Mouse (Mus musculus) limb, embryonic 11.5 days (tissue): ENCODE results near the gene Mpzl1. TPM values are rescaled to one million over a fixed set of nuclear protein-coding genes. Genes with fewer than 3 reads are reported as not detected.

Source experiments
- ATAC-seq: fragments of 200-750 bp; cut with Nextera tagmentation; 2 replicates; pipeline ENCODE4 v1.8.0; 2017; ENCODE audit warnings: low read depth; ENCODE audit not compliant: insufficient number of reproducible peaks, low FRiP score, low TSS enrichment
- DNase-seq: peaks from one replicate; pipeline ENCODE4 v3.0.0-alpha.2; 2015; ENCODE audit warnings: low spot score
- H3K27ac ChIP-seq: fragments of 300-500 bp; sonication (generic); replicated peaks from 2 replicates; pipeline ENCODE4 v1.5.1; 2014; ENCODE audit warnings: low read depth, mild to moderate bottlenecking, low read length
- H3K27me3 ChIP-seq: fragments of 300-500 bp; sonication (generic); 2 replicates; pipeline ENCODE4 v1.6.1; 2014; ENCODE audit warnings: mild to moderate bottlenecking, low read length, mixed read lengths; ENCODE audit not compliant: control insufficient read depth, insufficient read depth
- H3K36me3 ChIP-seq: fragments of 300-500 bp; sonication (generic); 2 replicates; pipeline ENCODE4 v1.6.1; 2014; ENCODE audit warnings: mild to moderate bottlenecking, low read length, moderate library complexity, mixed read lengths; ENCODE audit not compliant: control insufficient read depth, insufficient read depth
- H3K4me1 ChIP-seq: fragments of 300-500 bp; sonication (generic); 2 replicates; pipeline ENCODE4 v1.6.1; 2014; ENCODE audit warnings: low read length, mixed read lengths; ENCODE audit not compliant: control insufficient read depth, insufficient read depth
- H3K4me2 ChIP-seq: fragments of 300-500 bp; sonication (generic); 2 replicates; pipeline ENCODE4 v1.6.1; 2014; ENCODE audit warnings: low read depth, mild to moderate bottlenecking, moderate library complexity; ENCODE audit not compliant: severe bottlenecking
- H3K4me3 ChIP-seq: fragments of 300-500 bp; sonication (generic); 2 replicates; pipeline ENCODE4 v1.5.1; 2014; ENCODE audit warnings: low read depth, low read length
- H3K9ac ChIP-seq: fragments of 300-500 bp; sonication (generic); 2 replicates; pipeline ENCODE4 v1.6.1; 2014; ENCODE audit warnings: mild to moderate bottlenecking, low read length
- H3K9me3 ChIP-seq: fragments of 300-500 bp; sonication (generic); 2 replicates; pipeline ENCODE4 v1.6.1; 2016; ENCODE audit warnings: low read length; ENCODE audit not compliant: control insufficient read depth
- WGBS: fragments of 180-500 bp; shearing (Covaris S2); extraction: QIAGEN DNeasy Blood & Tissue Kit; methylation state at CpG from one replicate; pipeline ENCODE4 v1.1.7; 2014; 5-methylcytosine and 5-hydroxymethylcytosine counted together
- polyA plus RNA-seq: library from polyadenylated mRNA; unstranded; fragments of >200 nt; fragmentation: Nextera tagmentation; extraction: Ambion mirVana; gene quantifications from 2 replicates; pipeline ENCODE4 v1.2.1, GENCODE M21; 2014

Gene Mpzl1
- polyA plus RNA-seq, 1 experiment from 2014 or later = 167 TPM

DNA sequence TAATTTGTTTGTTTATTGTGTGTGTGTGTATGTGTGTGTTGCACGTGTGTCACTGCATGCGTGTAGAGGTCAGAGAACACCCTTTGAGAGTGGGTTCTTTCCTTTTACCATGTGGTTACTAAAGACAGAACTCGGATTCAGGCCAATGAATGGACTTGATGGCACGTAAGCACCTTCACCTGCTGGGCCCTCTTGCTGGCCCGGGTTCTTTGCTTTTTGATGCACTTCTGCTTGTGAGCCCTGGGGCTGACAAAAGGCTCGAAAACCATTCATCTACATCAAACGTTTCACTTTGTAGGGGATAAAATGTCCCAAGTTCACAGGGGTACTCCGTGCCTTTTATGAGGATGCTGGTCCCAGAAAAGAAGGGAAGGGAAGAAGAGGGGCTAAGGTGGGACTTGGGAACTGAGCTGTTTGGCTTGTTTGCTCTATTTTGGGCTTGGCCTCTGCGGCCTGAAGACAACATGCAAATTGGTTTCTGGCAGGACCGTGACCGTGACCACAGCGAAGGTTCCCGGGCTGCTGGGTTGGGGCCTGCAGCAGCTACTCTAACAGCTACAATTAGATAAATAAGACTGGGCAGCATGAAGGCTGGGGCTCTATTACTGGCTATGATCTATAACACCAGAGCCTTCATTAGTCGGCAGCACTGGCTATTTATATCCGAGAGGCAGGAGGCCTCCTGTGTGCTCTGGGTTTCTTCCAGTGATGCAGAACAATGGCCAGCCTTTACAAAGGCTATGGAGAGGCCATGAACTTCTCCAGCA lies 28.3 kb upstream of the Mpzl1 start:
- H3K27ac ChIP-seq = no peak overlapping the region; the same call in 1 of the 2 replicates
- peaks cover 5% of the 10 kb centered on the region; the same call in 1 of the 2 replicates for H3K4me1 ChIP-seq
- no peak overlapping the region for H3K4me3 ChIP-seq
- no peak overlapping the region for H3K9ac ChIP-seq
- 56% methylated on average over 15 of the region's 15 CpGs for WGBS
- no peak for ATAC-seq
- H3K4me2 ChIP-seq = no peak overlapping the region
- no peaks in the 10 kb centered on the region for H3K27me3 ChIP-seq
- no peaks in the 10 kb centered on the region for H3K36me3 ChIP-seq
- no peaks in the 10 kb centered on the region for H3K9me3 ChIP-seq
- no peak for DNase-seq

DNA sequence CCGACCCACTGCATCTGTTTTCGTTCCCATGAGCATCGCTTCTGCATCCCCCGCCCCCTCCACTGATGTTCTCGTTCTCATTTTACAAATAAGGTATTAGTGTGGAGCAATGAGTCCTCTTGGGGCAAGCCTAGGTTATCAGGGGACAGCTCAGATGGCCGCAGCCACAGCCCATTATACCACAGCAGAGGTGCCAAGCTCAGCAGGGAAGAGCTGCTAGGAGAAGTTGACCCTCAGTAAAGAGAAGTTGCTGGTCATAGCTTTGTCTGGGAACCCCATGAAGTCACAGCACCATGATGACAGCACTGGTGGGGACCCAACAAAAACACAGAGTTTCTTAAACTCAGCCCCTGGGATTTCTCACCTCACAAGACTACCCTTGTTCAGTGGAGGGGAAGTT lies 27.4 kb upstream of the Mpzl1 start:
- H3K36me3 ChIP-seq = no peaks in the 10 kb centered on the region
- no peak overlapping the region for H3K4me3 ChIP-seq
- ATAC-seq = no peak
- peaks cover 5% of the 10 kb centered on the region; the same call in 1 of the 2 replicates for H3K4me1 ChIP-seq
- H3K27ac ChIP-seq = no peak overlapping the region
- no peaks in the 10 kb centered on the region for H3K9me3 ChIP-seq
- no peak for DNase-seq
- no peak overlapping the region for H3K4me2 ChIP-seq
- WGBS = 72% methylated on average over 6 of the region's 6 CpGs
- H3K9ac ChIP-seq = no peak overlapping the region
- no peaks in the 10 kb centered on the region for H3K27me3 ChIP-seq

DNA sequence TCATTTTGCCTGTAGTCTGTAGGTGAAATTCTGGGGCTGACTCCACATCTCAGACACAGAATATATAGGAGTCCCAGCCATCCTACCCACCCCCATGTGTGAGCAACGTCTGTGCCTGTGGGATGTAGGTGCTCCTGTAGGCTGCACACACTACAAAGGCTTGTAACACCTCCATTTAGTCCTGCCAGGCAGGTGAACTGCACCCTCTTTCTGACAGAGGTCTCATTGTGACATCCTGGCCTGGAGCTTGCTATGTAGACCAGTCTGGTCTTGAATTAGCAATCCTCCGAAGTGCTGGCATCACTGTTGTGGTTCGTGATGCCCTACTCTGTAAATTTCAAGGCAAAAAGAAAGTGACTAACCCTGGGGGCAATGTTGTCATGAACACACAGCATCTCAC lies 26.9 kb upstream of the Mpzl1 start:
- Histone ChIP-seq H3K27ac (no peak overlapping the region), H3K9ac (no peak overlapping the region), H3K4me2 (no peak overlapping the region), H3K4me3 (no peak overlapping the region), H3K27me3 (no peaks in the 10 kb centered on the region), H3K4me1 (peaks cover 5% of the 10 kb centered on the region; the same call in 1 of the 2 replicates), H3K9me3 (no peaks in the 10 kb centered on the region), H3K36me3 (no peaks in the 10 kb centered on the region)
- DNase-seq (no peak), ATAC-seq (no peak)
- WGBS = 58% methylated on average over 3 of the region's 3 CpGs

DNA sequence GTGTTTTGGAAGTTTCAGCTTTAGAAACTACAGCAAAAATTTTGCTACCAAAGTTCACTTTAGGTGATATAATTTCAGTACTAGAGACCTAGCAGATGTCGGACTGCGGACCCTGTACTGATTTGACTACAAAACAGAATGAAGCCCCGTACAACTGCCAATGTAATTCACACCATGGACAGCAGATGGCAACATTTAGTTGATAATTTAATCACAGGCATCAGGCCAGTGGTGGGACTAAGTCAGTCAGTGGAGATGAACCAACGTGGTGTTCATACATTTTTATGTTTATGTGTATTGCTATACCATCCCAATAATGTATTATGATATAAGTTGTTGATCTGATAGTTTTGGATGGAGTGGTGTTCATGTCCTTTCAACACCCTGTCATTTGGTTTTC lies 26.4 kb upstream of the Mpzl1 start:
- no peaks in the 10 kb centered on the region for H3K27me3 ChIP-seq
- H3K9me3 ChIP-seq = no peaks in the 10 kb centered on the region
- H3K36me3 ChIP-seq = no peaks in the 10 kb centered on the region
- ATAC-seq (no peak), DNase-seq (peak; percentile 78)
- H3K27ac ChIP-seq = no peak overlapping the region
- H3K4me3 ChIP-seq = no peak overlapping the region
- H3K4me2 ChIP-seq = no peak overlapping the region
- no peak overlapping the region for H3K9ac ChIP-seq
- H3K4me1 ChIP-seq = peaks cover 5% of the 10 kb centered on the region; the same call in 1 of the 2 replicates
- WGBS = 25% methylated on average over 4 of the region's 4 CpGs

DNA sequence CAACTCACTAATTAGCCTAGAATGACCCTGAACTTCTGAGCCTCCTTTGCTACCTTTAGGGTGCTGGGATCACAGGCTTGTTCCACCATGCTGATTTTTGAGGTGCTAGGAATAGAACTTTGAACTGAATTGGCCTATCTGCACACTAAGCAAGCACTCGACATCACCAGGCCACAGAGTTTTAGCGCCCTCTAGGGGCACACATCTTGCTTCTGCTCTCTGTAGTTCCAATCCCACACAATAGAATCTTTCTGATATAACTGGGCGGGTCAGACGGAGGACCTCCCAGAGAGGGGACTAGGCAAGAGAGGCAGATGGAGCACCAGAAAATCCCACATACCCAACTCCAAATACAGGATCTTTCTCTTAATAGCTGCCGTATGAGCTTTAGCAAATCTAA lies 24.3 kb upstream of the Mpzl1 start:
- Histone ChIP-seq H3K4me2 (no peak overlapping the region), H3K27me3 (no peaks in the 10 kb centered on the region), H3K9ac (no peak overlapping the region), H3K4me1 (peaks cover 5% of the 10 kb centered on the region; the same call in 1 of the 2 replicates), H3K36me3 (no peaks in the 10 kb centered on the region; the same call in 1 of the 2 replicates), H3K27ac (no peak overlapping the region), H3K9me3 (no peaks in the 10 kb centered on the region), H3K4me3 (no peak overlapping the region)
- ATAC-seq (0 out of 2 replicates have a peak, but pooled peaks have one; percentile 41), DNase-seq (peak; percentile 79)
- WGBS = 43% methylated on average over 5 of the region's 5 CpGs

DNA sequence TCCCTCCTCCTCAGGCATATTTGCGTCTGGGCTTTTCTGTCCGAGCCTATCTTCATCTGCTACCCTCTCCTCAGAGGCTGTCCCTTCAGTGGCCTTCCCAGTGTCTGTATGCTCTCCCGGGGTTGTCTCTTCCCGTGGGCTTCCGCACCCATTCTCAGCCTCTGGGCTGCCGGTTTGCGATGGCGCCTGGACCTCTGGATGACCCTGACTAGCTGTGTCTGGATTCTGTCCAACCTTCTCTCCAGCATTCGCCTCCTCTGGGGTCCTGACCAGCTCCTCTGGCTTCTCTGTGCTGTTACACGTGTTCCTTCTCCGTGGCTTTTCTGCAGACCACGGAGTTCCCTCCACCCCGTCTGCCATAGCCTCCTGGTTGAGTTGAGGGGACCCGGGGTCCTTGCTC lies 21.1 kb upstream of the Mpzl1 start:
- WGBS = 84% methylated on average over 14 of the region's 14 CpGs
- H3K9ac ChIP-seq = no peak overlapping the region
- H3K4me3 ChIP-seq = no peak overlapping the region
- no peaks in the 10 kb centered on the region; the same call in 1 of the 2 replicates for H3K36me3 ChIP-seq
- DNase-seq (no peak), ATAC-seq (no peak)
- H3K4me2 ChIP-seq = no peak overlapping the region
- no peak overlapping the region for H3K27ac ChIP-seq
- no peaks in the 10 kb centered on the region for H3K4me1 ChIP-seq
- H3K27me3 ChIP-seq = no peaks in the 10 kb centered on the region
- no peaks in the 10 kb centered on the region for H3K9me3 ChIP-seq

DNA sequence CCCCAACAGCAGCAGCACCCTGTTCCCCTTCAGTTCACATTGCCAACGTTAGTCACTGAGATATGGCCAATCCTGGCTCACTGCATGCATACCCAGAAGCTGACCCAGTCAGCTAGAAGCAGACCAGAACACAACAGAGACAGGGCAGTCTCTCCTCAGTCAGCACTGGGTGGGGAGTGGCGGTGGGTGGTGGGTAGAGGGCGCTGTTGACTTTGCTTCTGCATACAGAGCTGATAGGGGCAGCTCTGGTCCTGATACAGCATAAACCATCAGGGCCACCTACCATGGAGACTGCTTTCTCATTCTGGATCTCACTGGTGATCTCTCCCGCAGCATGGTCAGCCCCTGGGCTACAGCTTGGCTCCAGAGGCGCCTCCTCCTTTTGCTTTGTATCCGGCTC lies 20.7 kb upstream of the Mpzl1 start:
- no peak for DNase-seq
- Histone ChIP-seq H3K27ac (no peak overlapping the region), H3K9me3 (no peaks in the 10 kb centered on the region), H3K9ac (no peak overlapping the region), H3K4me1 (no peaks in the 10 kb centered on the region), H3K27me3 (no peaks in the 10 kb centered on the region), H3K4me2 (no peak overlapping the region), H3K36me3 (no peaks in the 10 kb centered on the region; the same call in 1 of the 2 replicates), H3K4me3 (no peak overlapping the region)
- 74% methylated on average over 6 of the region's 6 CpGs for WGBS
- no peak for ATAC-seq

DNA sequence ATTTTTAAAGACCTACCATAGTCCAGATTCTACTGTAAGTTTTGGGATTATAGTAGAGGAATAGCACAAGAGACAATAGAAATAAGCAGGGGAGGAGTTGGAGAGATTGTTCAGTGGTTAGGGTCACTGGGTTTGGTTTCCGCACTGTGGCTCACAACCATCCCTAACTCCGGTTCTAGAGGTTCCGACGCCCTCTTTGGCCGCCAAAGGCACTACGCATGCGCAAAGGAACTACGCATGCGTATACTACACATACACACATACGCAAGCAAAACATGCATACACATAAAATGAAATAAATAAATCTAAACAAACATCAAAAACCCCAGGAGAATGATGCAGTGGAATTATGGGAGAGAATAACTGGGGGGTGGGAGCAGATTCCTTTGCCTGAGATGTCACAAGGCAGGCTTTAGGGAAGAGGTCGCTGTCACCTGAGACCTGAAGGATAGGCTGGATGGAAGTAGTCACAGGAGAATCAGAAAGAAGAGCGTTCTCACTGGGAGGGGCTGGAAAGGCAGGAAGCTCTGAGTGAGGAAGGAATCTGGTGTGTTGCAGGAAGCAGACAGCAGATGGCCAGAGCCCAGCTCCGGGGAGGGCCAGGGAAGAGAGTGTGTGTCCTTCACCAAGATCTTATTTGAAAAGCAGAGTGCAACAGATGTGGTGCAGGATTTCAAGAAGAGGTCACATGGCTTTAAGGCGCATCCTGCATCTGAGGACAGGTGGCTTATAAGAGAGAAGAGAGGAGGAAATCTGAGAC lies 19.0 kb upstream of the Mpzl1 start:
- ATAC-seq = 0 out of 2 replicates have a peak, but pooled peaks have one; percentile 36
- H3K9ac ChIP-seq = no peak overlapping the region
- DNase-seq = no peak
- no peaks in the 10 kb centered on the region for H3K4me1 ChIP-seq
- no peaks in the 10 kb centered on the region for H3K9me3 ChIP-seq
- H3K4me2 ChIP-seq = no peak overlapping the region
- WGBS = 77% methylated on average over 14 of the region's 14 CpGs
- H3K27ac ChIP-seq = no peak overlapping the region
- no peak overlapping the region for H3K4me3 ChIP-seq
- H3K27me3 ChIP-seq = no peaks in the 10 kb centered on the region
- no peaks in the 10 kb centered on the region; the same call in 1 of the 2 replicates for H3K36me3 ChIP-seq
